Mouse (Mus musculus) spleen, postnatal 14 days (tissue): ENCODE measurements around the gene Pde2a.

Experiments used
- DNase-seq, 2 experiments: peaks; one replicate each; pipeline ENCODE4 v3.0.0; 2021 to 2022; ENCODE audit warnings: low spot score in 2 of 2

Pde2a gene

DNA sequence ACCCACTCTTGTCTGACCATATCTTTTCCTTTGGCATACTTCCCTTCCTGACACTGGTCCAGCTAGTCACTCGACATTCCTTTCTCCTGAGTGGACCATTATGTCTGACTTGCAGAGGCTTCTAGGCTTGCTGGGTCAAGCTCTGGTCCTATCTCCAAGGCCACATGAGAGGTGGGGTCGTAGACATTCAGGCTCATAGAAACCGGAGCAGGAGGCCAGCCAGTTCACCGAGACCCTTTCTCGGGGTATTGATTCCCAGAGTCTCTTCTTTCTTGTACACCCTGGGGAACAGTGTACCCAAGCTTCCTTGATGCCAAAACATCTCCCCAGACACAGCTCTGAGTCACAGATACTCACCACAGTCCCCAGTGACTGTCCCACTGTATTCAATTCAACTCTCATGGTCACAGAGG, 52.9 kb downstream of the Pde2a start:
- DNase-seq = no peak

- DNase-seq = no peak
Observed at GRCm38 (mm10) chr7:101476028-101476427, 54.5 kb downstream of the Pde2a start.

DNA sequence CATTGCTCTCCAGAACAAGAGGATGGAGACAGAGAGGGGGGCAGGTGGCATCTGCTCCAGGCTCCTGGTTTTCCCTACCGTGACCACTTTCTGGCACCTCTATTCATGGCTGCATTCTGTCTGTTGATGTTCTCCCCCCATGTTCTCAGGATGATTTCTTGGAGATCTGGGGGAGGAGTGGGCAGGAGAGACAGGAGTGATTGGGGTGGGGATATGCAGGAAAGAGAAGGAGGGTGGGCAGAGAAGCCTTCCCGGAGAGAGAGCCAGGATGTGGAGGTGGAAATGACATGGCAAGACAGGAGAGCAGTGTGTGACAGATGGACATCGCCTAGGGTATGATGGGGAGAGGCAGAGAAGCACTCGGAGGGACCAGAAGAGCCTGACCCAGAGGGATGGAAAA, 55.0 kb downstream of the Pde2a start:
- no peak for DNase-seq

DNA sequence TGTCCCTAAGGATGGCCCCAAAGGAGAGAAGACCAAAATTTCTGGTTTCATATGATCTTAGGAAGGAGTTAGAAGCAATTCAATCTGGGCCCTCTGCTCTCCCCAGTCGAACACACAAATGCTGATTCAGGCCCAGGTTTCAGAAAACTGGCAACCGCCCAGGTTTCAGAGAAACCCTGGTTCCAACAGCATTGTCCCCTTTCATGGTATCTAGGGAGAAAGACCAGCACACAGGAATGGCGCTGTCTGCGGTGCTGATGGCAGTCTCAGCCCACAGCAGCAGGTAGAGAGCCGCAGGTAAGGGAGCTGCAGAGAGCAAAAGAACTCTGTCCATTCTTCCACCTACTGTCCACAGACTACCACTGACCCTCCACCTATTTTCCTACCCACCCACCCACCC, 55.7 kb downstream of the Pde2a start:
- no peak for DNase-seq

- no peak for DNase-seq
Observed at GRCm38 (mm10) chr7:101478099-101478498, 56.6 kb downstream of the Pde2a start.

- DNase-seq = no peak
Observed at GRCm38 (mm10) chr7:101479841-101480240, 58.4 kb downstream of the Pde2a start.

GRCm38 (mm10) chr7:101480671-101481070, 59.2 kb downstream of the Pde2a start:
- no peak for DNase-seq

GRCm38 (mm10) chr7:101481872-101482498, 60.5 kb downstream of the Pde2a start:
- no peak for DNase-seq

- no peak for DNase-seq
Observed at GRCm38 (mm10) chr7:101482499-101483081, 61.1 kb downstream of the Pde2a start.

- DNase-seq = no peak
Observed at GRCm38 (mm10) chr7:101483498-101484115, 62.1 kb downstream of the Pde2a start.

DNA sequence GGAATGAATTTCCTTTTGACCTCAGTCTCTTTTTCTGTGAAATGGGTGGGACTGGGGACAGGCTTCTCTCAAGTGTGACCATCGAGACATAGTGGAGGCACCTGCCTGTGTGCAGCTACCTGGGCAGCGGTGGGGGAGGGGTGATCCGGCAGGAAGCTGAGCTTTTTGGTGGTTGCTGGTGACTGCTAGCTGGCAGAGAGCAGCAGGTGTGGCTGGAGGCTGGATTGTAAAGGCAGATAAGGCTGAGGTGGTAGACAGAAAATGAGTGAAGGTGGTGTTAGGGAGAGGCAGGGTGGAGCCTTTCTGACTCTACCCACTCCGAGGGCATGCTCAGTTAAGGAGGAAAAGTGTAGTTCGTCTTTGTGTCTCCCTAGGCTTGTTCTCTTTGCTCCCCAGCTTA, 65.6 kb downstream of the Pde2a start:
- no peak for DNase-seq

- DNase-seq = no peak
Observed at GRCm38 (mm10) chr7:101490952-101491351, 69.5 kb downstream of the Pde2a start.

- no peak for DNase-seq
Observed at GRCm38 (mm10) chr7:101498385-101498784, 76.9 kb downstream of the Pde2a start.

DNA sequence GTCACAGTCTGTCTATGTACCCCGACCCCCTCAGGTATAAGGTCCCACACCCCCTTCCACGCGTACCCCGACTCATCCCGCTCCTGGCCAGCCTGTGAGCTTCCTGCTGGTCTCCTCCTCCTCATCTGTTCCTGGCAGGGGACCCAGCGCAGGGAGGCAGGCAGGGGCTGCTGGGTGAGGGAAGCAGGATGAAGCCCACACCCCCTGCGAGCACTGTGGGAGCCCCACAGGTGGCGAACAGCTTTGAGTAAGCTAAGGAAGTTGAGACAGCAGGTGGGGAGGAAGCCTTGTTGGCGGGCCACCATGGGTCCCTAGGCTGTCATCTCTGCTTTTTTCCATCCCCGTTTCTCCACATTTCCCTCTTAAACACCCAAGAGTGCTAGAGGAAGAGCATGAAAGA, 77.8 kb downstream of the Pde2a start:
- DNase-seq = no peak

DNA sequence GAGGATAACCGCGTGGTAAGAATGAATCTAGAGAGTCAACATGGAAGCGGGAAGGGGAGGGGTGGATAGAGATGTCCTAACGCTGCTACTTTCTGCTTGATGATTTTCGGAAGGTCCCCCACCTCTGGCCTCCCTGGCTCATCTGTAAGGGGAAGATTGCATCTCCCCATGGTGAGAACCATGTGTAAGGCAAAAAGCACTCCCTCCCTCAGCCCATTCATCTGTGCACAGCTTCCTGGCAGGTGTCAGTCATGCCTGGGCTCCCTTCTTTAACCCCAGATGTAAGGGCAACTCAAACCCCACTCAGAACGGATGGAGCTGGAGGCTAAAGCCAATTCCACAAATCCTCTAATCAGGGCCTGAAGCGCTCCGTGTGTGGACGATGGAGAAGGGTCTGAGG, 78.2 kb downstream of the Pde2a start:
- no peak for DNase-seq

DNA sequence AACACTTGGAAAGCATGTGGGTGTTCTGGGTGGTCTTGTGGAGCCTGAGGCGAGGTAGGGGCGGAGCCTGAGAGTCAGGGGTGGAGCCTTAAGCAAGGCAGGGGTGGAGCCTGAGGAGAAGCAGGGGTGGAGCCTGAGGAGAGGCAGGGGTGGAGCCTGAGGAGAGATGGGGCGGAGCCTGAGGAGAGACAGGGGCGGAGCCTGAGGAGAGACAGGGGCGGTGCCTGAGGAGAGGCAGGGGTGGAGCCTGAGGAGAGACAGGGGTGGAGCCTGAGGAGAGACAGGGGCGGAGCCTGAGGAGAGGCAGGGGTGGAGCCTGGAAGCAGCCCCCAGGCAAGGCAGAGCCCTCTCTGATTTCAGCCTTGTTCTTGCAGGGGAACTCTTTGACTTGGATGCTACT, 79.7 kb downstream of the Pde2a start:
- DNase-seq = no peak

- peak in 1 of 2 experiments; percentile 15 for DNase-seq
Observed at GRCm38 (mm10) chr7:101501675-101502074, 80.2 kb downstream of the Pde2a start.

DNA sequence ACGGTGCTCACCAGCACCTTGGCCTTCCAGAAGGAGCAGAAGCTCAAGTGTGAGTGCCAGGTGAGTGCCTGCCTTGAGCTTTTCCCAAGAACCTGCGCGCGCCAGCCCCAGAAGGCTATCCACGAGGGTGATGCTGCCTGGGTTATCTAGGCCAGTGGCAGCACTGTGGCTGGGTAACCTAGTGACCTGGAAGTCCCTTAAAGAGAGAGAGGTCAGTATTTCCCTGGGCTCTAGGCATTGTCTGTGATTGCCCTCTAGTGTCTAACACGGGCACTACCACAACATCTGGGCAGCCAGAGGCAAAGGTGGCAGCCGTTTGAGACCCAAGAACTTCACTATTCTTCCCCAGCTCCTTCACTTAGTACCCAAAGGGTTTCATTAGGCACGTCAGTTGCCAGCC, 81.9 kb downstream of the Pde2a start:
- DNase-seq = peak; percentile 33 to 59

- DNase-seq = no peak
Observed at GRCm38 (mm10) chr7:101503803-101504202, 82.3 kb downstream of the Pde2a start.

GRCm38 (mm10) chr7:101504507-101504906, 83.0 kb downstream of the Pde2a start:
- DNase-seq = no peak

GRCm38 (mm10) chr7:101509212-101509611, 87.7 kb downstream of the Pde2a start:
- no peak for DNase-seq

DNA sequence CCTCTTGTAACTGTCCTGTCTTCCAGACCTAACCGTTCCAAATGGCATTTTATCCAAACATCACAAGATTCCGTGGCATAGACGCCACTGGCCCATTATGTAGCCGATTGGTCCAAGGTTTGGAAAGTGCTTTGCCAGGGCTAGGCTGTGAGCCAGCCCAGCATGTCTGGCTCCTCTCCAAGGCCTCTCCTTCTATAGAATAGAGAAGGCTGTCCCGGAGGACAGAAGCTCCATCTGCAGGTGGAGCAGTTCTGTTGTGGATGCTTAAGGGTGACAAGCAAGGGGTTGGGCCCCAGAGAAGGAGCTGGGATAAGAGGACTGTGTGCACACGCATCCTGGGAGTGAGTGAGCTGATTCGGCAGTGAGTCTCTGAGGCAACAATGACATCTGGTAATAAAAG, 92.2 kb downstream of the Pde2a start:
- no peak for DNase-seq

DNA sequence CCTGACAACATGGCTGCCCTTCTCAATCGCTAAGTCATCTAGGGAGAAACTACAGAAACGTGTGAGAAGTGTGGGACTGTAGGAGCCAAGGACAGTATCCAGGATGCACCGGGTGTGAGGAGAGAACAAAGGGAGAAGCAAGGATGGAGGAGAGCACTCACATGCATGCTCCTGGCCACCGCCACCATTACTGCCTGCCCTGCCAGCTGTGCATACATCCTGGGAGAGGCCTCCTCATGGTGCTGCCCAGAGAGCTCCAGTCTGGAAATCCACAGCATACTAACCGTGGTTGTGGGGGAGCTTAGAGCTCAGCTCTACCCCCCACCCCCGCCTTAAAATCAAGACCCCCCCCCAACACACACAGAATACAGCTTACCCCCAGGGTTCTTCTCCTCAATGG, 93.3 kb downstream of the Pde2a start:
- DNase-seq = no peak
